Mouse (Mus musculus): ENCODE results near the gene Ehf.

Ehf gene

GRCm38 (mm10) chr2:103294526-103294925 is 8.6 kb downstream of the Ehf start:
- no peak for DNase-seq (ENCODE audit: low read depth, low spot score)

- DNase-seq (ENCODE audit: low read depth, low spot score) = no peak
Measured at GRCm38 (mm10) chr2:103293751-103294150, 9.3 kb downstream of the Ehf start.

GRCm38 (mm10) chr2:103293214-103293613 is 9.9 kb downstream of the Ehf start:
- DNase-seq (ENCODE audit: low read depth, low spot score) = no peak

- DNase-seq (ENCODE audit: low read depth, low spot score) = no peak
Measured at GRCm38 (mm10) chr2:103290705-103291269, 12.3 kb downstream of the Ehf start.

GRCm38 (mm10) chr2:103290167-103290566 is 12.9 kb downstream of the Ehf start:
- DNase-seq (ENCODE audit: low read depth, low spot score) = no peak

GRCm38 (mm10) chr2:103289407-103289950 is 13.6 kb downstream of the Ehf start:
- DNase-seq (ENCODE audit: low read depth, low spot score) = no peak

GRCm38 (mm10) chr2:103287716-103288115 is 15.4 kb downstream of the Ehf start:
- DNase-seq (ENCODE audit: low read depth, low spot score) = no peak

- no peak for DNase-seq (ENCODE audit: low read depth, low spot score)
Measured at GRCm38 (mm10) chr2:103285561-103285960, 17.5 kb downstream of the Ehf start.

GRCm38 (mm10) chr2:103283730-103284129 is 19.3 kb downstream of the Ehf start:
- no peak for DNase-seq (ENCODE audit: low read depth, low spot score)

- DNase-seq (ENCODE audit: low read depth, low spot score) = no peak
Measured at GRCm38 (mm10) chr2:103282184-103282750, 20.8 kb downstream of the Ehf start.

- DNase-seq (ENCODE audit: low read depth, low spot score) = no peak
Measured at GRCm38 (mm10) chr2:103279927-103280326, 23.2 kb downstream of the Ehf start.

GRCm38 (mm10) chr2:103278476-103278875 is 24.6 kb downstream of the Ehf start:
- no peak for DNase-seq (ENCODE audit: low read depth, low spot score)

- no peak for DNase-seq (ENCODE audit: low read depth, low spot score)
Measured at GRCm38 (mm10) chr2:103277794-103278193, 25.3 kb downstream of the Ehf start.

GRCm38 (mm10) chr2:103275316-103275960 is 27.6 kb downstream of the Ehf start:
- no peak for DNase-seq (ENCODE audit: low read depth, low spot score)

GRCm38 (mm10) chr2:103274803-103275202 is 28.3 kb downstream of the Ehf start:
- no peak for DNase-seq (ENCODE audit: low read depth, low spot score)

GRCm38 (mm10) chr2:103274270-103274669 is 28.8 kb downstream of the Ehf start:
- no peak for DNase-seq (ENCODE audit: low read depth, low spot score)

- DNase-seq (ENCODE audit: low read depth, low spot score) = no peak
Measured at GRCm38 (mm10) chr2:103271481-103271880, 31.6 kb downstream of the Ehf start.

GRCm38 (mm10) chr2:103270556-103271160 is 32.4 kb downstream of the Ehf start:
- no peak for DNase-seq (ENCODE audit: low read depth, low spot score)

GRCm38 (mm10) chr2:103239086-103239485 is 64.0 kb downstream of the Ehf start:
- DNase-seq (ENCODE audit: low read depth, low spot score) = no peak

- no peak for DNase-seq (ENCODE audit: low read depth, low spot score)
Measured at GRCm38 (mm10) chr2:103226781-103227180, 76.3 kb downstream of the Ehf start.

- no peak for DNase-seq (ENCODE audit: low read depth, low spot score)
Measured at GRCm38 (mm10) chr2:103220871-103221270, 82.2 kb downstream of the Ehf start.

- DNase-seq (ENCODE audit: low read depth, low spot score) = no peak
Measured at GRCm38 (mm10) chr2:103218323-103218722, 84.8 kb downstream of the Ehf start.

GRCm38 (mm10) chr2:103215801-103216200 is 87.3 kb downstream of the Ehf start:
- no peak for DNase-seq (ENCODE audit: low read depth, low spot score)
